Mouse (Mus musculus) adrenal gland (tissue): Measurements from ENCODE around the gene Dcpp1.

Experiments
- intact Hi-C: fragments of 180-260 bp; cut with DNase I; formaldehyde crosslinking; loops from one replicate; pipeline ENCODE4 v1.15.1; 2025

Dcpp1 gene

GRCm38 (mm10) chr17:23924531-23925007 is 43.9 kb downstream of the Dcpp1 start:
- intact Hi-C loops = no loop called here

- intact Hi-C loops = no loop called here
Observed at GRCm38 (mm10) chr17:23925090-23925493, 44.4 kb downstream of the Dcpp1 start.

- intact Hi-C loops = no loop called here
Observed at GRCm38 (mm10) chr17:23931157-23931556, 50.5 kb downstream of the Dcpp1 start.
